Mouse (Mus musculus): ENCODE measurements at regions not wholly inside any gene's neighbourhood (a gene's known extent, or its start where the extent isn't known, plus 50 kb on each side); places are given as distances from the start of the nearest gene placed in this dataset.
A peak's percentile ranks its signal among the peaks of the same experiment; 100 is the strongest.

GRCm38 (mm10) chr13:71003517-71003916 lies 161.9 kb upstream of the Adamts16 start:
- DNase-seq (ENCODE audit: low spot score), result no peak
- 51% methylated on average over 3 of the region's 3 CpGs for WGBS
- Histone ChIP-seq H3K4me3 (ENCODE audit: low read depth, low read length) (no peak overlapping the region), H3K27ac (ENCODE audit: low read length) (no peak overlapping the region), H3K36me3 (ENCODE audit: insufficient read depth, low read length) (no peaks in the 10 kb centered on the region), H3K27me3 (replicated peaks; ENCODE audit: insufficient read depth, low read length) (no peaks in the 10 kb centered on the region), H3K4me1 (ENCODE audit: insufficient read depth, low read depth, low read length) (no peaks in the 10 kb centered on the region), H3K4me2 (replicated peaks; ENCODE audit: low read depth, low read length) (no peak overlapping the region), H3K9me3 (ENCODE audit: low read length) (no peaks in the 10 kb centered on the region), H3K9ac (replicated peaks; ENCODE audit: low read depth) (no peak overlapping the region)
- TF ChIP-seq EP300 (IDR thresholded peaks at IDR 0.05), result no peak
- ATAC-seq, result no peak

- TF ChIP-seq EP300 (IDR thresholded peaks at IDR 0.05), result no peak
- TF ChIP-seq CTCF (IDR thresholded peaks at IDR 0.05), result peak; percentile 80
- Histone ChIP-seq H3K4me2 (replicated peaks; ENCODE audit: low read depth, low read length) (no peak overlapping the region), H3K9me3 (ENCODE audit: low read length) (no peaks in the 10 kb centered on the region), H3K27ac (ENCODE audit: low read length) (no peak overlapping the region), H3K4me3 (ENCODE audit: low read depth, low read length) (no peak overlapping the region), H3K4me1 (ENCODE audit: insufficient read depth, low read depth, low read length) (no peaks in the 10 kb centered on the region), H3K27me3 (replicated peaks; ENCODE audit: insufficient read depth, low read length) (no peaks in the 10 kb centered on the region), H3K9ac (replicated peaks; ENCODE audit: low read depth) (no peak overlapping the region), H3K36me3 (ENCODE audit: insufficient read depth, low read length) (no peaks in the 10 kb centered on the region)
- 5% methylated on average over 2 of the region's 2 CpGs for WGBS
- ATAC-seq (no peak), DNase-seq (ENCODE audit: low spot score) (peak; percentile 32)
These were observed 159.7 kb upstream of the Adamts16 start for GRCm38 (mm10) chr13:71001278-71001677.

- DNase-seq (ENCODE audit: low spot score), result no peak
- Histone ChIP-seq H3K4me1 (ENCODE audit: insufficient read depth, low read depth, low read length) (no peaks in the 10 kb centered on the region), H3K4me3 (ENCODE audit: low read depth, low read length) (no peak overlapping the region), H3K4me2 (replicated peaks; ENCODE audit: low read depth, low read length) (no peak overlapping the region), H3K36me3 (ENCODE audit: insufficient read depth, low read length) (no peaks in the 10 kb centered on the region), H3K27me3 (replicated peaks; ENCODE audit: insufficient read depth, low read length) (no peaks in the 10 kb centered on the region), H3K9me3 (ENCODE audit: low read length) (no peaks in the 10 kb centered on the region), H3K9ac (replicated peaks; ENCODE audit: low read depth) (no peak overlapping the region), H3K27ac (ENCODE audit: low read length) (no peak overlapping the region)
- WGBS, result 68% methylated on average over 5 of the region's 5 CpGs
- ATAC-seq, result no peak
- TF ChIP-seq EP300 (IDR thresholded peaks at IDR 0.05), result no peak
- no peak for TF ChIP-seq CTCF (IDR thresholded peaks at IDR 0.05)
These were observed 158.9 kb upstream of the Adamts16 start for GRCm38 (mm10) chr13:71000422-71001008.

GRCm38 (mm10) chr13:70993522-70993921 lies 151.9 kb upstream of the Adamts16 start:
- DNase-seq (ENCODE audit: low spot score), result no peak
- TF ChIP-seq CTCF (IDR thresholded peaks at IDR 0.05) (peak; percentile 35), EP300 (IDR thresholded peaks at IDR 0.05) (no peak)
- H3K4me3 ChIP-seq (ENCODE audit: low read depth, low read length), result no peak overlapping the region
- H3K27ac ChIP-seq (ENCODE audit: low read length), result no peak overlapping the region
- H3K9ac ChIP-seq (replicated peaks; ENCODE audit: low read depth), result no peak overlapping the region
- no peaks in the 10 kb centered on the region for H3K27me3 ChIP-seq (replicated peaks; ENCODE audit: insufficient read depth, low read length)
- ATAC-seq, result no peak
- H3K4me1 ChIP-seq (ENCODE audit: insufficient read depth, low read depth, low read length), result no peaks in the 10 kb centered on the region
- WGBS, result 55% methylated on average over 1 of the region's 1 CpGs
- H3K36me3 ChIP-seq (ENCODE audit: insufficient read depth, low read length), result no peaks in the 10 kb centered on the region
- H3K4me2 ChIP-seq (replicated peaks; ENCODE audit: low read depth, low read length), result no peak overlapping the region
- no peaks in the 10 kb centered on the region for H3K9me3 ChIP-seq (ENCODE audit: low read length)

GRCm38 (mm10) chr13:70989999-70990645 lies 148.5 kb upstream of the Adamts16 start:
- TF ChIP-seq EP300 (IDR thresholded peaks at IDR 0.05) (no peak), CTCF (IDR thresholded peaks at IDR 0.05) (no peak)
- Histone ChIP-seq H3K4me2 (replicated peaks; ENCODE audit: low read depth, low read length) (no peak overlapping the region), H3K4me1 (ENCODE audit: insufficient read depth, low read depth, low read length) (no peaks in the 10 kb centered on the region), H3K27ac (ENCODE audit: low read length) (no peak overlapping the region), H3K36me3 (ENCODE audit: insufficient read depth, low read length) (no peaks in the 10 kb centered on the region), H3K9me3 (ENCODE audit: low read length) (no peaks in the 10 kb centered on the region), H3K27me3 (replicated peaks; ENCODE audit: insufficient read depth, low read length) (no peaks in the 10 kb centered on the region), H3K9ac (replicated peaks; ENCODE audit: low read depth) (no peak overlapping the region), H3K4me3 (ENCODE audit: low read depth, low read length) (no peak overlapping the region)
- 89% methylated on average over 10 of the region's 10 CpGs for WGBS
- ATAC-seq (no peak), DNase-seq (ENCODE audit: low spot score) (no peak)

GRCm38 (mm10) chr13:70979344-70979743 lies 137.7 kb upstream of the Adamts16 start:
- 82% methylated on average over 1 of the region's 1 CpGs for WGBS
- H3K4me3 ChIP-seq (ENCODE audit: low read depth, low read length), result no peak overlapping the region
- H3K4me1 ChIP-seq (ENCODE audit: insufficient read depth, low read depth, low read length), result no peaks in the 10 kb centered on the region
- H3K4me2 ChIP-seq (replicated peaks; ENCODE audit: low read depth, low read length), result no peak overlapping the region
- H3K36me3 ChIP-seq (ENCODE audit: insufficient read depth, low read length), result no peaks in the 10 kb centered on the region
- H3K9me3 ChIP-seq (ENCODE audit: low read length), result no peaks in the 10 kb centered on the region
- no peaks in the 10 kb centered on the region for H3K27me3 ChIP-seq (replicated peaks; ENCODE audit: insufficient read depth, low read length)
- H3K9ac ChIP-seq (replicated peaks; ENCODE audit: low read depth), result no peak overlapping the region
- no peak for TF ChIP-seq EP300 (IDR thresholded peaks at IDR 0.05)
- H3K27ac ChIP-seq (ENCODE audit: low read length), result no peak overlapping the region
- DNase-seq (ENCODE audit: low spot score), result no peak
- ATAC-seq, result no peak
